Mouse (Mus musculus): ENCODE measurements around the gene Ap1s1. TPM values are rescaled to one million over a fixed set of nuclear protein-coding genes. Genes with fewer than 3 reads are reported as not detected.

Ap1s1 gene
- polyA plus RNA-seq, 1 experiment: 32.0 TPM

DNA sequence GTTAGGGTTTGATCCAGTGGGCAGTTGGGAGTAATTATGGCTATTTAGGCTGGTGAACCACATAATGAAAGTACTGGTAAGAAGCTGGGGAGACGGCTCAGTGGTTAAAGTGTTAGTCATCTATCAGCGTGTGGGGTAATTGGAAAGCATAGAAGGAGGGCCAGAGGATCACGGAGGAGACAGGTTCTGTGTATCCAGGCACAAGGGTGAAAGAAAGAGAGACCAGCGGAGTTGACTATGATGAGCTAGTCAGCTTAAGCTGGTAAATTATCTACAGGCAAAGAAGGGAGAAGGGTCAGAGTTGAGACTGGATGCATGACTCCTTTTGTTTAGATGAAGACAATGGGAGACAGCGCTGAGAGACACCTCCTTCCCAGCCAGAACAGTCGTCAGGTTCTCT lies 5.2 kb upstream of the Ap1s1 start:
- no peak for DNase-seq
- TF ChIP-seq CTCF (IDR thresholded peaks at IDR 0.05; ENCODE audit: insufficient read depth, low read length): no peak
- TF ChIP-seq POLR2A (IDR thresholded peaks at IDR 0.05; ENCODE audit: borderline replicate concordance, extremely low read depth, low read depth, low read length): no peak
- Histone ChIP-seq H3K4me1 (ENCODE audit: control insufficient read depth, insufficient read depth, low read length) (no peaks in the 10 kb centered on the region), H3K4me3 (replicated peaks; ENCODE audit: extremely low read depth, low read depth, low read length) (no peak overlapping the region)
- WGBS: 51% methylated on average over 6 of the region's 6 CpGs

DNA sequence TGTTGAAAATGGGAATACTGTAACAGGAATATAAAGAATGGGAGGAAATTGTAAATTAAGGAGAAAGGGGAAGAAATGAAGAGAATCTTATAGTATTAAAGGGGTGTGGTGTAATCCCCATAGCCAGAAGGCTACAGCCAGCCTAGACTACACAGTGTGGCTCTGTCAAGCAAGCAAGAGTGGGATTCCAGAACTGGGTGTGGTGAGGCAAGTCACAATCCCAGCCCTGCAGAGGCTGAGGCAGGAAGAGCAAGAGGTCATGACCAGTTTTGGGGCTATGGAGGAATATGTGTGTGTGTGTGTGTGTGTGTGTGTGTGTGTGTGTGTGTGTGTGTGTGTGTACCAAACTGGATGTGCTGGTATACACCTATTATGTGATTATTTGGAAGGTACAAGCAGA lies 1.1 kb upstream of the Ap1s1 start:
- Histone ChIP-seq H3K4me1 (ENCODE audit: control insufficient read depth, insufficient read depth, low read length) (peaks cover 5% of the 10 kb centered on the region; the same call in 1 of the 2 replicates), H3K4me3 (replicated peaks; ENCODE audit: extremely low read depth, low read depth, low read length) (no peak overlapping the region)

DNA sequence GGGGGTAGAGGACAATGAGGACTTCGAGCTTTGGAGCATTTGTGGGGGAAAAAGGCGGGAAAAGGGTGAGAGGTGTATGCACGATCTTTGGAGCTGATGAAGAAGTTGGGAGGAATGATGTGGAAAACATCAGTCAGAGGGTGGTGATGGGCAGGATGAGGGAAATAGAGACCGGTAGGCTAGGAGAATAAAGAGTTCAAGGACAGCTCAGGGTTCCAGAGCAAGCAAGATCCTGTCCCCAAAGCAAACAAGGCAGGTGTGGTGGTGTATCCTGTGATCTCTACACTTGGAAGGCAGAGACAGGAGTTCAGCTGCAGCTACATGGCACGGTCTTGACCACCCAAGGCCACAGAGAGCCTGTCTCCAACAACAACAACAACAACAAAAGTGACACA lies 386 bp upstream of the Ap1s1 start:
- Histone ChIP-seq H3K4me3 (replicated peaks; ENCODE audit: extremely low read depth, low read depth, low read length) (peak overlapping the region; percentile 83), H3K4me1 (ENCODE audit: control insufficient read depth, insufficient read depth, low read length) (peaks cover 5% of the 10 kb centered on the region; the same call in 1 of the 2 replicates)
- no peak for DNase-seq
- no peak for TF ChIP-seq CTCF (IDR thresholded peaks at IDR 0.05; ENCODE audit: insufficient read depth, low read length)
- TF ChIP-seq POLR2A (IDR thresholded peaks at IDR 0.05; ENCODE audit: borderline replicate concordance, extremely low read depth, low read depth, low read length): no peak
- WGBS: 18% methylated on average over 5 of the region's 5 CpGs

More for the DNA sequence above, 1.1 kb upstream of the Ap1s1 start:
- no peak for DNase-seq
- TF ChIP-seq POLR2A (IDR thresholded peaks at IDR 0.05; ENCODE audit: borderline replicate concordance, extremely low read depth, low read depth, low read length): no peak
- no peak for TF ChIP-seq CTCF (IDR thresholded peaks at IDR 0.05; ENCODE audit: insufficient read depth, low read length)

DNA sequence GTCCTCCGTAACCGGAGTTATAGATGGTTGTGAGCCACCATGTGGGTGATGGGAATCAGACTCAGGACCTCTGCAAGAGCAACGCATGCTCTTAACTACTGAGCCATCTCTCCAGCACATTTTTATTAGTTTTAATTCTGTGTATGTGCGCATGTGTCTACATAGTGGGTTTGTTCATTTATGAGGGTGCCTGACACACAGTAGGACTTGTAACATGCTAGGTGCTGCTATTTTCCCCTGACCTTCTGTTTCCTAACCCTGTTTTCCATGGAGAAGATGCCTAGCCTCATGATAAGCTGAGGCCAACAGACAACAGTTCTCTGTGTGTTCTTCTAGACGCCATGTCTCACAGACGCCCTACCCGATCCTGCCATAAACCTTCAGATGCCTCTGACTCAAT lies 1.9 kb downstream of the Ap1s1 start:
- Histone ChIP-seq H3K4me3 (replicated peaks; ENCODE audit: extremely low read depth, low read depth, low read length) (no peak overlapping the region), H3K4me1 (ENCODE audit: control insufficient read depth, insufficient read depth, low read length) (peaks cover 5% of the 10 kb centered on the region; the same call in 1 of the 2 replicates)
- WGBS: 97% methylated on average over 7 of the region's 7 CpGs
- DNase-seq: no peak
- TF ChIP-seq CTCF (IDR thresholded peaks at IDR 0.05; ENCODE audit: insufficient read depth, low read length): no peak
- no peak for TF ChIP-seq POLR2A (IDR thresholded peaks at IDR 0.05; ENCODE audit: borderline replicate concordance, extremely low read depth, low read depth, low read length)

DNA sequence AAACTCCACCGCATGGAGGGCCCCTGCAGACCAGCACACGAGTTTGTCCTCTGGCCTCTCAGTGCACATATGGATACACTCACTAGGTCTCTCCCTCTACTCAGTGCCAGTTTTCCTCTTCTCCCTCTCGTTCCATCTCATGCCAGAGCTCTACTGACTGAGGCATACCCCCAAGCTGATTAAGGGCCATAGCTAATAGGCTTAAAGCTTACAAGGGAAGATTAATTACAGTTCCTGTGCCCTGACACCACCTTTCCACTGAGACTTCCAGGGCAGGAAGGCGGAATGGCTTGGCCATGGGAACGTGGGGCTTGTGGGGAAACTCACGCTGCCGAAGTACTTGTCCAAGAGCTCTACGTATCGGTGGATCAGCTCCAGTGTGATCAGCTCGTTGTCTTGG lies 4.5 kb downstream of the Ap1s1 start:
- H3K4me3 ChIP-seq (replicated peaks; ENCODE audit: extremely low read depth, low read depth, low read length): no peak overlapping the region
- DNase-seq: no peak
- 83% methylated on average over 10 of the region's 10 CpGs for WGBS
- H3K4me1 ChIP-seq (ENCODE audit: control insufficient read depth, insufficient read depth, low read length): peaks cover 5% of the 10 kb centered on the region; the same call in 1 of the 2 replicates
- TF ChIP-seq POLR2A (IDR thresholded peaks at IDR 0.05; ENCODE audit: borderline replicate concordance, extremely low read depth, low read depth, low read length) (no peak), CTCF (IDR thresholded peaks at IDR 0.05; ENCODE audit: insufficient read depth, low read length) (no peak)

DNA sequence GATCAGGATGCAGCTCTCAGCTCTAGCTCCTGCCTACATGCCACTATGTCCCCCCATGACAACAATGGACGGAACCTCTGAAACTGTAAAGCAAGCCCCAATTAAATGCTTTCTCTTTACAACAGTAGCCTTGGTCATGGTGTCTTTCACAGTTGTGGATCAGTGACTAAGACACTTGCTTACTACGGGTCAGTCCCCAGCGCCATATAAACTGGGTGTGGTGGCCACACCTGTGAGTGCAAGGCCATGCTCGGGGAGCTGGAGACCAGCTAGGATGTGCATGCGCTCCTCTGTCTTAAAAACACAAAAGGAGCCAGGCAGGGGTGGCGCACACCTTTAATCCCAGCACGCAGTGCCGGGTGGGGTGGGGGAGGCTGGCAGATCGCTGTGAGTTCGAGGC lies 6.5 kb downstream of the Ap1s1 start:
- H3K4me3 ChIP-seq (replicated peaks; ENCODE audit: extremely low read depth, low read depth, low read length): no peak overlapping the region
- no peaks in the 10 kb centered on the region for H3K4me1 ChIP-seq (ENCODE audit: control insufficient read depth, insufficient read depth, low read length)
- no peak for TF ChIP-seq CTCF (IDR thresholded peaks at IDR 0.05; ENCODE audit: insufficient read depth, low read length)
- no peak for DNase-seq
- WGBS: 94% methylated on average over 10 of the region's 10 CpGs

DNA sequence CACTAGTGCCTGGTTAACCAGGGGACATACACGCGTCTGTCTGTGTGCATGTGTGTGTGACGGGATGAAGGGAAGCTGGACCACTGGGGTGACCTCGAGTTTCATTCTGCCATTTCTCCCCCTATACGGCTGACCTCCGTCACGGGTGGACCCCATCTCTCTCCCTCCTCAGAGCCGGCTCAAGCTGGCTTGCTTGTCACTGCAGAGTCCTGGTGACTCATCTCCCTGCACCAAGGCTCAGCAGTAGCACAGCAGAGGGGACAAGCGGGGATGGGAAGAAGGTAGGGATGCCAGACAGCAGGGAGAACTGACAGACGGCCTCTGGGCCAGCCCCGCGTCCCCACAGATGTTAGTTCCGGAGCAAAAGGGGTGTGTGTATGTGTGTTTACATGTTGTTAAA lies 9.7 kb downstream of the Ap1s1 start:
- no peak for DNase-seq
- TF ChIP-seq CTCF (IDR thresholded peaks at IDR 0.05; ENCODE audit: insufficient read depth, low read length) (no peak), POLR2A (IDR thresholded peaks at IDR 0.05; ENCODE audit: borderline replicate concordance, extremely low read depth, low read depth, low read length) (no peak)
- 86% methylated on average over 13 of the region's 13 CpGs for WGBS
- no peak overlapping the region for H3K4me3 ChIP-seq (replicated peaks; ENCODE audit: extremely low read depth, low read depth, low read length)
- peaks cover 10% of the 10 kb centered on the region for H3K4me1 ChIP-seq (ENCODE audit: control insufficient read depth, insufficient read depth, low read length)

DNA sequence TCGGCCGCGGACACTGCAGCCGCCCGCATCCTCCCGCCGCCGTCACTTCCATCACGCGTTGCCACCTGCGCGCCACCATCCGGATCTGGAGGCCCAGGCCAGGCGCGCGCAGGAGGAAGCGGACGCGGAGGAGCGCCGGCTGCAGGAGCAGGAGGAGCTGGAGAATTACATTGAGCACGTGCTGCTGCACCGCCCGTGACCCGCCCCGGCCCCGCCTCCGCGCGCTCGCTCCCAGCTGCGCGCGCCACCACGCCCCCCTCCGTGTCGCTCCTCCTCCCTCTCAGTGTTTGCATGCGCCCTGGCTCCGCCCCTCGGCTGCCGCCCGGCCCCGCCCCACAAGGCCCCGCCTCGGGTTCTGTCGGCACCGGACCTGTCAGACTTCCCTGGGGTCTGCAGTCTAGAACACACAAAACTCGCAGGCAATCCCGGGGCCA lies 13.3 kb downstream of the Ap1s1 start:
- DNase-seq: peak; percentile 86
- peak overlapping the region; percentile 39 for H3K4me3 ChIP-seq (replicated peaks; ENCODE audit: extremely low read depth, low read depth, low read length)
- H3K4me1 ChIP-seq (ENCODE audit: control insufficient read depth, insufficient read depth, low read length): peaks cover 13% of the 10 kb centered on the region
- TF ChIP-seq POLR2A (IDR thresholded peaks at IDR 0.05; ENCODE audit: borderline replicate concordance, extremely low read depth, low read depth, low read length): no peak
- no peak for TF ChIP-seq CTCF (IDR thresholded peaks at IDR 0.05; ENCODE audit: insufficient read depth, low read length)
- 2% methylated on average over 45 of the region's 49 CpGs for WGBS

DNA sequence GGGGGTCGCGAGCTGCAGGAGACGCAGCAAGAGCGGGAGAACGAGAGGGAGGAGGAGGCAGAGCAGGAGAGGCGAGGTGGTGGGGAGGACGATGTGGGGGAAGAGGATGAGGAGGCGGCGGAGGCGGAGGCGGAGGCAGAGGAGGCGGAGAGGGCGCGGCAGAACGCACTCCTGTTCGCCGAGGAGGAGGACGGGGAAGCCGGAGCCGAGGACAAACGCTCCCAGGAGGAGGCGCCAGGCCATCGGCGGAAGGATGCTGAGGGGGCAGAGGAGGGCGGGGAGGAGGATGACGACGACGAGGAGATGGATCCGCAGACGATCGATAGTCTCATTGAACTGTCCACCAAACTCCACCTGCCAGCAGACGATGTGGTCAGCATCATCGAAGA lies 13.9 kb downstream of the Ap1s1 start:
- WGBS: 2% methylated on average over 32 of the region's 33 CpGs
- no peak for DNase-seq
- TF ChIP-seq POLR2A (IDR thresholded peaks at IDR 0.05; ENCODE audit: borderline replicate concordance, extremely low read depth, low read depth, low read length): no peak
- no peak for TF ChIP-seq CTCF (IDR thresholded peaks at IDR 0.05; ENCODE audit: insufficient read depth, low read length)
- peaks cover 13% of the 10 kb centered on the region for H3K4me1 ChIP-seq (ENCODE audit: control insufficient read depth, insufficient read depth, low read length)
- H3K4me3 ChIP-seq (replicated peaks; ENCODE audit: extremely low read depth, low read depth, low read length): peak overlapping the region; percentile 1

DNA sequence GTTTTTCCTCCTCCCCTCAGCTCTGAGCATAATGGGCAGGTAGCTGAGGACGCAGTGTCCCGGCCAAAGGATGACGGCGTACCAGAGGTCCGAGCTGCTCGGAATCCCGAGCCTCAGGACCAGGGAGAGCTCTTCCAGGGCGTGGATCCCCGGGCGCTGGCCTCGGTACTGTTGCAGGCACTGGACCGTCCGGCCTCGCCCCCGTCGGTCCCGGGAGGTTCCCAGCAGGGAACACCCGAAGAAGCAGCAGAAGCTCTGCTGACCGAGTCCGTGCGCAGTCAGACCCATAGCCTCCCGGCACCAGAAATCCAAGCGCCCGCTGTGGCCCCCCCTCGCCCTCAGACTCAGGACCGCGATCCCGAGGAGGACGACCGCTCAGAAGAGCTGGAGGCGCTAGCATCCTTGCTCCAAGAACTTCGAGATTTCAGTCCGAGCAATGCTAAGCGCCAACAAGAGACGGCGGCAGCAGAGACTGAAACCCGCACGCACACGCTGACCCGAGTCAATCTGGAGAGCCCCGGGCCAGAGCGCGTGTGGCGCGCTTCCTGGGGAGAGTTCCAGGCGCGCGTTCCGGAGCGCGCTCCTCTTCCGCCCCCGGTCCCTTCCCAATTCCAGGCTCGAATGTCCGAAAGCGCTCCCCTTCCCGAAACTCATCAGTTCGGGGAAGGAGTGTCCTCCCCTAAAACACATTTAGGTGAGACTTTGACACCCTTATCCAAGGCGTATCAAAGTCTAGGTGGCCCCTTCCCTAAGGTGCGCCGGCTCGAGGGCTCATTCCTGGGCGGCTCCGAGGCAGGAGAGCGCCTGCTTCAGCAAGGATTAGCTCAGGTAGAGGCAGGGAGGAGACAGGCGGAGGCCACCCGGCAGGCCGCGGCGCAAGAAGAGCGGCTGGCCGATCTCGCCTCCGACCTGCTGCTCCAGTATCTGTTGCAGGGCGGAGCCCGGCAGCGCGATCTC lies 14.6 kb downstream of the Ap1s1 start:
- TF ChIP-seq CTCF (IDR thresholded peaks at IDR 0.05; ENCODE audit: insufficient read depth, low read length) (no peak), POLR2A (IDR thresholded peaks at IDR 0.05; ENCODE audit: borderline replicate concordance, extremely low read depth, low read depth, low read length) (no peak)
- DNase-seq: no peak
- H3K4me3 ChIP-seq (replicated peaks; ENCODE audit: extremely low read depth, low read depth, low read length): no peak overlapping the region
- peaks cover 13% of the 10 kb centered on the region for H3K4me1 ChIP-seq (ENCODE audit: control insufficient read depth, insufficient read depth, low read length)
- 2% methylated on average over 78 of the region's 78 CpGs for WGBS

All from lung, adult 2 months (tissue).